Mouse (Mus musculus): ENCODE data around the gene Lrmp.

GRCm38 (mm10) chr6:145224246-145224645, 108.8 kb downstream of the Lrmp start:
- TF ChIP-seq CTCF (IDR thresholded peaks at IDR 0.05) (no peak), EP300 (IDR thresholded peaks at IDR 0.05) (no peak)
